Mouse (Mus musculus): ENCODE results near the gene Maz.

DNA sequence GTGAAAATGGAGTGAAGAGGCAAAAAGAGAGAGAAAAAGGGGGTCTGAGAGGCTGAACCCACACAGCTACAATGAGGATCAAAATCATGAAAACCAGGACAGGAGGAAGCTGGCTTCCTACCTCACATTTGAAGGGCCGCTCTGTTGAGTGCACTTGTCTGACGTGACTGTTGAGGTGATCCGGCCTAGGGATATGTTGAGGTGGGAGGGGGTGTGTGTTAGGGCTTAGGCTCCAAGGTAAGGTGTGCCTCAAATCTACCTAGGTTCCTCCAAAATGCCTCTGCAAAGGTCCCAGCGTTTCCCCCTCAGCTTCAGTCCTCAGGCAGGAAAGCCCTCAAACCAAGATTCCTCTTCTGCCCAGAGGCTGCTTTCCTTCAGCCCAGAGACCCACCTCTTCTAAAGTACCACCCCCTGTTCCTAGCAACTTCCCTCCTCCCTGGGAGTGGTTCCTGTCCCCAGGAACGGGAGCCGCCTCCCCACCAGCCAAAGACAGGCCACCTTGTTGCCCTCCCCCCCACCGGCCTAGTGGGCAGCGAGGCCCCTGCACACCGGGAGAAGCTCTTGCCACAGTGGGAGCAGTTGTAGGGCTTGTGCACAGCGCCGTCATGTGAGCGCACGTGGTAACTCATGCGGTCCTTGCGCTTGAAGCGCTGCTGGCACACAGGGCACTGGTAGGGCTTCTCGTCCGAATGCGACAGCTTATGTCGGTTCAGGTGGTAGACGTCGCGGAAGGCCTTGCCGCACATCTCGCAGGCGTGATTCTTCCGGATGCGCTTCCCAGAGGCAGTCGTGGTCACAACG, 1.9 kb downstream of the Maz start:
- TF ChIP-seq CTCF (IDR thresholded peaks at IDR 0.05; ENCODE audit: low read depth) (peak; percentile 92), EP300 (IDR thresholded peaks at IDR 0.05; ENCODE audit: low read depth) (no peak)
